Mouse (Mus musculus): Measurements from ENCODE around the gene Tm4sf4.

- TF ChIP-seq CTCF (IDR thresholded peaks at IDR 0.05; ENCODE audit: low read depth, low read length) (no peak), TAL1 (conservative IDR thresholded peaks at IDR 0.05; ENCODE audit: low read depth, low read length) (no peak)
These were observed 10.2 kb downstream of the Tm4sf4 start for GRCm38 (mm10) chr3:57435364-57435763.

Data from G1E (cell line).